ENCODE assay signal across 7 mouse cellular contexts in genomic region chr3:103382872-103383567, GRCm38 (mm10).
DNase-seq lines count a peak whose midpoint lies in the region; ATAC-seq and TF ChIP-seq lines count a peak whose summit lies in the region.

No protein-coding gene starts in this region.

- no peak overlapping the region for H3K4me2 ChIP-seq in midbrain, embryonic 13.5 days (replicated peaks)

- no peaks in the 10 kb centered on the region for H3K27me3 ChIP-seq in embryonic facial prominence, embryonic 10.5 days (replicated peaks; ENCODE audit: low read depth, poor library complexity, severe bottlenecking)
- no peaks in the 10 kb centered on the region for H3K27me3 ChIP-seq in limb, embryonic 10.5 days (ENCODE audit: low read depth, poor library complexity, severe bottlenecking)
- H3K27me3 ChIP-seq in midbrain, embryonic 13.5 days, result no peaks in the 10 kb centered on the region
- H3K27me3 ChIP-seq in small intestine, adult 2 months (ENCODE audit: control insufficient read depth, insufficient read depth, low read length), result no peaks in the 10 kb centered on the region

- H3K4me3 ChIP-seq in embryonic facial prominence, embryonic 10.5 days, result no peak overlapping the region
- H3K4me3 ChIP-seq in limb, embryonic 10.5 days, result 0 out of 2 replicates have a peak overlapping the region, but pooled peaks have one; percentile 8
- H3K4me3 ChIP-seq in midbrain, embryonic 13.5 days (replicated peaks), result no peak overlapping the region
- no peak overlapping the region for H3K4me3 ChIP-seq in small intestine, adult 2 months (ENCODE audit: low read depth, low read length)

- 0 out of 2 replicates have a peak, but pooled peaks cover 2% of the 10 kb centered on the region for H3K9me3 ChIP-seq in embryonic facial prominence, embryonic 10.5 days
- no peaks in the 10 kb centered on the region for H3K9me3 ChIP-seq in limb, embryonic 10.5 days (replicated peaks)
- no peaks in the 10 kb centered on the region for H3K9me3 ChIP-seq in midbrain, embryonic 13.5 days

- ATAC-seq in midbrain, embryonic 13.5 days, result peak; percentile 82

- no peaks in the 10 kb centered on the region for H3K36me3 ChIP-seq in embryonic facial prominence, embryonic 10.5 days (replicated peaks)
- no peaks in the 10 kb centered on the region for H3K36me3 ChIP-seq in limb, embryonic 10.5 days
- no peaks in the 10 kb centered on the region for H3K36me3 ChIP-seq in midbrain, embryonic 13.5 days
- H3K36me3 ChIP-seq in small intestine, adult 2 months (ENCODE audit: control insufficient read depth, insufficient read depth, low read length), result no peaks in the 10 kb centered on the region

- H3K9ac ChIP-seq in midbrain, embryonic 13.5 days (replicated peaks), result no peak overlapping the region

- DNase-seq in adrenal gland, adult 8-10 months, result peak; percentile 81
- DNase-seq in embryonic facial prominence, embryonic 10.5 days (ENCODE audit: low spot score), result peak; percentile 93
- peak; percentile 97 for DNase-seq in heart, adult 11 months
- peak; percentile 72 for DNase-seq in kidney, adult 11 months
- DNase-seq in limb, embryonic 10.5 days (ENCODE audit: low spot score), result peak; percentile 97

- WGBS in embryonic facial prominence, embryonic 10.5 days, result 21% methylated on average over 17 of the region's 17 CpGs
- 22% methylated on average over 17 of the region's 17 CpGs for WGBS in limb, embryonic 10.5 days
- WGBS in midbrain, embryonic 13.5 days, result 20% methylated on average over 17 of the region's 17 CpGs
- 18% methylated on average over 17 of the region's 17 CpGs for WGBS in small intestine, adult 2 months

- no peak for TF ChIP-seq POLR2A in small intestine, adult 2 months (IDR thresholded peaks at IDR 0.05; ENCODE audit: low read depth, low read length)

- peak; percentile 100 for TF ChIP-seq CTCF in small intestine, adult 2 months (IDR thresholded peaks at IDR 0.05; ENCODE audit: extremely low read depth, insufficient read length, insufficient replicate concordance, low read depth, low read length)

- H3K4me1 ChIP-seq in embryonic facial prominence, embryonic 10.5 days, result no peaks in the 10 kb centered on the region
- peaks cover 9% of the 10 kb centered on the region; the same call in 1 of the 2 replicates for H3K4me1 ChIP-seq in limb, embryonic 10.5 days
- H3K4me1 ChIP-seq in midbrain, embryonic 13.5 days (replicated peaks), result no peaks in the 10 kb centered on the region
- no peaks in the 10 kb centered on the region for H3K4me1 ChIP-seq in small intestine, adult 2 months (ENCODE audit: control insufficient read depth, insufficient read depth, insufficient read length, low read length)

- no peak overlapping the region for H3K27ac ChIP-seq in embryonic facial prominence, embryonic 10.5 days (replicated peaks)
- peak overlapping the region; percentile 39 for H3K27ac ChIP-seq in limb, embryonic 10.5 days
- H3K27ac ChIP-seq in midbrain, embryonic 13.5 days, result no peak overlapping the region
- H3K27ac ChIP-seq in small intestine, adult 2 months (ENCODE audit: insufficient read depth, low read depth, low read length), result no peak overlapping the region
